Mouse (Mus musculus): Measurements from ENCODE around the gene Nod1. TPM values are rescaled to one million over a fixed set of nuclear protein-coding genes. Genes with fewer than 3 reads are reported as not detected.

Nod1 gene
- polyA plus RNA-seq, 1 experiment = 18.3 TPM

- 95% methylated on average over 4 of the region's 4 CpGs for WGBS
- no peak overlapping the region for H3K27ac ChIP-seq (ENCODE audit: control insufficient read depth, insufficient read depth, low read length)
- no peak for DNase-seq
- no peak for TF ChIP-seq POLR2A (IDR thresholded peaks at IDR 0.05; ENCODE audit: control insufficient read depth, extremely low read depth, insufficient read depth, low read length, poor library complexity)
- no peak for TF ChIP-seq CTCF (IDR thresholded peaks at IDR 0.05; ENCODE audit: borderline replicate concordance, control insufficient read depth, extremely low read depth, insufficient read depth, low read length, poor library complexity)
- H3K4me1 ChIP-seq (replicated peaks; ENCODE audit: control insufficient read depth, insufficient read depth, low read length) = no peaks in the 10 kb centered on the region
- H3K27me3 ChIP-seq (ENCODE audit: control insufficient read depth, insufficient read depth, low read length) = no peaks in the 10 kb centered on the region
- H3K4me3 ChIP-seq (ENCODE audit: control insufficient read depth, insufficient read depth, low read length) = no peak overlapping the region
- no peaks in the 10 kb centered on the region for H3K36me3 ChIP-seq (ENCODE audit: control insufficient read depth, insufficient read depth, low read length)
Observed at GRCm38 (mm10) chr6:55001320-55001719, 28.9 kb upstream of the Nod1 start.

GRCm38 (mm10) chr6:54997726-54998125 is 25.3 kb upstream of the Nod1 start:
- WGBS = 95% methylated on average over 6 of the region's 6 CpGs
- H3K4me1 ChIP-seq (replicated peaks; ENCODE audit: control insufficient read depth, insufficient read depth, low read length) = no peaks in the 10 kb centered on the region

GRCm38 (mm10) chr6:54996361-54996760 is 23.9 kb upstream of the Nod1 start:
- TF ChIP-seq POLR2A (IDR thresholded peaks at IDR 0.05; ENCODE audit: control insufficient read depth, extremely low read depth, insufficient read depth, low read length, poor library complexity) (no peak), CTCF (IDR thresholded peaks at IDR 0.05; ENCODE audit: borderline replicate concordance, control insufficient read depth, extremely low read depth, insufficient read depth, low read length, poor library complexity) (no peak)
- no peaks in the 10 kb centered on the region for H3K36me3 ChIP-seq (ENCODE audit: control insufficient read depth, insufficient read depth, low read length)
- H3K27ac ChIP-seq (ENCODE audit: control insufficient read depth, insufficient read depth, low read length) = no peak overlapping the region
- no peak for DNase-seq
- no peaks in the 10 kb centered on the region for H3K4me1 ChIP-seq (replicated peaks; ENCODE audit: control insufficient read depth, insufficient read depth, low read length)
- 100% methylated on average over 3 of the region's 3 CpGs for WGBS
- no peaks in the 10 kb centered on the region for H3K27me3 ChIP-seq (ENCODE audit: control insufficient read depth, insufficient read depth, low read length)
- no peak overlapping the region for H3K4me3 ChIP-seq (ENCODE audit: control insufficient read depth, insufficient read depth, low read length)

More at GRCm38 (mm10) chr6:54997726-54998125, 25.3 kb upstream of the Nod1 start:
- Histone ChIP-seq H3K27me3 (ENCODE audit: control insufficient read depth, insufficient read depth, low read length) (no peaks in the 10 kb centered on the region), H3K36me3 (ENCODE audit: control insufficient read depth, insufficient read depth, low read length) (no peaks in the 10 kb centered on the region), H3K4me3 (ENCODE audit: control insufficient read depth, insufficient read depth, low read length) (no peak overlapping the region), H3K27ac (ENCODE audit: control insufficient read depth, insufficient read depth, low read length) (no peak overlapping the region)
- no peak for DNase-seq
- TF ChIP-seq POLR2A (IDR thresholded peaks at IDR 0.05; ENCODE audit: control insufficient read depth, extremely low read depth, insufficient read depth, low read length, poor library complexity) (no peak), CTCF (IDR thresholded peaks at IDR 0.05; ENCODE audit: borderline replicate concordance, control insufficient read depth, extremely low read depth, insufficient read depth, low read length, poor library complexity) (no peak)

GRCm38 (mm10) chr6:54992734-54993260 is 20.4 kb upstream of the Nod1 start, which contains the start of gene Ggct:
TSS of gene Ggct (minus strand) at chr6:54992950.
- H3K4me1 ChIP-seq (replicated peaks; ENCODE audit: control insufficient read depth, insufficient read depth, low read length) = no peaks in the 10 kb centered on the region
- no peaks in the 10 kb centered on the region for H3K27me3 ChIP-seq (ENCODE audit: control insufficient read depth, insufficient read depth, low read length)
- under 1% methylated on average over 41 of the region's 41 CpGs for WGBS
- peak within 1 kb of the TSS; percentile 75 for H3K4me3 ChIP-seq (ENCODE audit: control insufficient read depth, insufficient read depth, low read length)
- H3K36me3 ChIP-seq (ENCODE audit: control insufficient read depth, insufficient read depth, low read length) = no peaks in the 10 kb centered on the region
- TF ChIP-seq CTCF (IDR thresholded peaks at IDR 0.05; ENCODE audit: borderline replicate concordance, control insufficient read depth, extremely low read depth, insufficient read depth, low read length, poor library complexity) (peak; percentile 75; the same call in 1 of the 2 replicates), POLR2A (IDR thresholded peaks at IDR 0.05; ENCODE audit: control insufficient read depth, extremely low read depth, insufficient read depth, low read length, poor library complexity) (peak; percentile 79)
- H3K27ac ChIP-seq (ENCODE audit: control insufficient read depth, insufficient read depth, low read length) = no peak within 1 kb of the TSS
- DNase-seq = peak; percentile 90

GRCm38 (mm10) chr6:54992141-54992540 is 19.7 kb upstream of the Nod1 start:
- H3K27ac ChIP-seq (ENCODE audit: control insufficient read depth, insufficient read depth, low read length) = no peak overlapping the region
- no peaks in the 10 kb centered on the region for H3K4me1 ChIP-seq (replicated peaks; ENCODE audit: control insufficient read depth, insufficient read depth, low read length)
- no peak for TF ChIP-seq CTCF (IDR thresholded peaks at IDR 0.05; ENCODE audit: borderline replicate concordance, control insufficient read depth, extremely low read depth, insufficient read depth, low read length, poor library complexity)
- no peaks in the 10 kb centered on the region for H3K36me3 ChIP-seq (ENCODE audit: control insufficient read depth, insufficient read depth, low read length)
- H3K27me3 ChIP-seq (ENCODE audit: control insufficient read depth, insufficient read depth, low read length) = no peaks in the 10 kb centered on the region
- H3K4me3 ChIP-seq (ENCODE audit: control insufficient read depth, insufficient read depth, low read length) = peak overlapping the region; percentile 75
- DNase-seq = no peak
- under 1% methylated on average over 7 of the region's 7 CpGs for WGBS

GRCm38 (mm10) chr6:54991189-54991588 is 18.8 kb upstream of the Nod1 start:
- Histone ChIP-seq H3K36me3 (ENCODE audit: control insufficient read depth, insufficient read depth, low read length) (no peaks in the 10 kb centered on the region), H3K27me3 (ENCODE audit: control insufficient read depth, insufficient read depth, low read length) (no peaks in the 10 kb centered on the region), H3K4me1 (replicated peaks; ENCODE audit: control insufficient read depth, insufficient read depth, low read length) (no peaks in the 10 kb centered on the region), H3K27ac (ENCODE audit: control insufficient read depth, insufficient read depth, low read length) (no peak overlapping the region), H3K4me3 (ENCODE audit: control insufficient read depth, insufficient read depth, low read length) (no peak overlapping the region)
- TF ChIP-seq POLR2A (IDR thresholded peaks at IDR 0.05; ENCODE audit: control insufficient read depth, extremely low read depth, insufficient read depth, low read length, poor library complexity) (no peak), CTCF (IDR thresholded peaks at IDR 0.05; ENCODE audit: borderline replicate concordance, control insufficient read depth, extremely low read depth, insufficient read depth, low read length, poor library complexity) (no peak)
- no peak for DNase-seq
- WGBS = 26% methylated on average over 2 of the region's 2 CpGs

- Histone ChIP-seq H3K27ac (ENCODE audit: control insufficient read depth, insufficient read depth, low read length) (no peak overlapping the region), H3K36me3 (ENCODE audit: control insufficient read depth, insufficient read depth, low read length) (no peaks in the 10 kb centered on the region), H3K4me1 (replicated peaks; ENCODE audit: control insufficient read depth, insufficient read depth, low read length) (no peaks in the 10 kb centered on the region), H3K4me3 (ENCODE audit: control insufficient read depth, insufficient read depth, low read length) (no peak overlapping the region), H3K27me3 (ENCODE audit: control insufficient read depth, insufficient read depth, low read length) (no peaks in the 10 kb centered on the region)
- TF ChIP-seq POLR2A (IDR thresholded peaks at IDR 0.05; ENCODE audit: control insufficient read depth, extremely low read depth, insufficient read depth, low read length, poor library complexity) = no peak
- TF ChIP-seq CTCF (IDR thresholded peaks at IDR 0.05; ENCODE audit: borderline replicate concordance, control insufficient read depth, extremely low read depth, insufficient read depth, low read length, poor library complexity) = no peak
- 96% methylated on average over 6 of the region's 6 CpGs for WGBS
- DNase-seq = no peak
Observed at GRCm38 (mm10) chr6:54988141-54988540, 15.7 kb upstream of the Nod1 start.

Data from thymus, adult 2 months (tissue).